Mouse (Mus musculus): ENCODE measurements around the gene Arfrp1. TPM values are rescaled to one million over a fixed set of nuclear protein-coding genes. Genes with fewer than 3 reads are reported as not detected.

Gene Arfrp1
- polyA plus RNA-seq, 1 experiment: 48.8 TPM

DNA sequence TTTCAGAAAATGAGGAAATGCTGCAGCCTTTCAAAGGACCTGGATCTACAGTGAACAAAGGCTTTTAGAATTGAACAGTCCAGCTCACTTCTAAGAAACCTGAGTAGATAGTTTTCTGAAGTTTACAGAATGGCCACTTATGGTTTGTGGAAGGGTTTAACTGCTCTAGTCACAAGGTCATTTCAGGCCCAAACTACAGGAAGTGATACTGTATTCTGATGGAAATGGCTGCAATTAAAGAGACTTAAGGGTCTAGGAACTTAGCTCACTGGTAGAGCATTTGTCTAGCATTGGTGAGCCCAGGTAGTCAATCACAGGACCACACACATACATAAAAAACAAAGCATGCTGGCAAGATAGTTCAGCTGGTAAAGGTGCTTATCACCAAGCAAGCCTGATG lies 32.7 kb downstream of the Arfrp1 start:
- no peak overlapping the region for H3ac ChIP-seq (ENCODE audit: control insufficient read depth, insufficient read length)
- H3K27me3 ChIP-seq (ENCODE audit: control insufficient read depth, insufficient read depth, insufficient read length): no peaks in the 10 kb centered on the region
- H3K36me3 ChIP-seq (ENCODE audit: control insufficient read depth, insufficient read depth): peaks cover 38% of the 10 kb centered on the region
- no peaks in the 10 kb centered on the region for H3K79me2 ChIP-seq (ENCODE audit: control insufficient read depth, insufficient read depth)
- H3K4me2 ChIP-seq (ENCODE audit: low read depth): no peak overlapping the region
- no peak overlapping the region for H3K4me3 ChIP-seq
- no peak for TF ChIP-seq POLR2A (IDR thresholded peaks at IDR 0.05; ENCODE audit: insufficient read length, low read depth)
- no peak for TF ChIP-seq CEBPB (IDR thresholded peaks at IDR 0.05; ENCODE audit: insufficient read depth, poor library complexity, severe bottlenecking)
- TF ChIP-seq POLR2AphosphoS2 (IDR thresholded peaks at IDR 0.05; ENCODE audit: insufficient read length, low read depth): no peak
- TF ChIP-seq E2F4 (IDR thresholded peaks at IDR 0.05; ENCODE audit: insufficient read depth): no peak
- TF ChIP-seq USF1 (IDR thresholded peaks at IDR 0.05; ENCODE audit: low read depth): no peak
- TF ChIP-seq MAX (IDR thresholded peaks at IDR 0.05; ENCODE audit: low read depth): no peak
- TF ChIP-seq TCF3 (IDR thresholded peaks at IDR 0.05; ENCODE audit: insufficient read length, low read depth): no peak
- TF ChIP-seq MYOD1 (IDR thresholded peaks at IDR 0.05; ENCODE audit: control insufficient read depth in 1 of 3, insufficient read length in 2 of 3, low read depth in 2 of 3): no peak
- TF ChIP-seq REST (IDR thresholded peaks at IDR 0.05; ENCODE audit: insufficient read depth, insufficient read length): no peak

DNA sequence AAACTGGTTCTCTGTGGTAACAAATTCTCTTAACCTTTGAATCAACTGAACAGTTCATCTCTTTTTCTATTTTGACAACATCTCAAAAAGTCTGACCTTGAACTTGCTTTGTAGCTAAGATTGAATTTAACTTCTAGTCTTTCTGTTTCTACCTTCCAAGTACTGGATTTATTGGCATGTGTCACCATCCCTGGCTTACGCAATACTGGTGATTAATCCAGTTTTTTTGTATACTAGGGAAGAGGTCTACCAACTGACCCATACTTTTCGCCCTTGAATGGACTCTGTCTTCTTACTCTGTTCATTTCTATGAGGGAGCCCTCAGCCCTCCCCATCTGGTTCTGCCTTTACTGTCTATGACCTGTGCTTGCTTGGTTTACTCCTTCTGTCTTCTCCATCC lies 39.1 kb downstream of the Arfrp1 start:
- TF ChIP-seq MYOG (IDR thresholded peaks at IDR 0.05; ENCODE audit: control insufficient read depth in 1 of 3, insufficient read depth in 1 of 3, insufficient read length in 2 of 3, low read depth in 2 of 3) (no peak), CEBPB (IDR thresholded peaks at IDR 0.05; ENCODE audit: insufficient read depth, poor library complexity, severe bottlenecking) (peak; percentile 25; the same call in 1 of the 2 replicates)
- no peak overlapping the region for H3ac ChIP-seq (ENCODE audit: control insufficient read depth, insufficient read length)
- H3K27me3 ChIP-seq (ENCODE audit: control insufficient read depth, insufficient read depth, insufficient read length): no peaks in the 10 kb centered on the region
- H3K4me2 ChIP-seq (ENCODE audit: low read depth): no peak overlapping the region
- H3K36me3 ChIP-seq (ENCODE audit: control insufficient read depth, insufficient read depth): peaks cover 20% of the 10 kb centered on the region
- H3K4me3 ChIP-seq: no peak overlapping the region
- no peaks in the 10 kb centered on the region for H3K79me2 ChIP-seq (ENCODE audit: control insufficient read depth, insufficient read depth)

DNA sequence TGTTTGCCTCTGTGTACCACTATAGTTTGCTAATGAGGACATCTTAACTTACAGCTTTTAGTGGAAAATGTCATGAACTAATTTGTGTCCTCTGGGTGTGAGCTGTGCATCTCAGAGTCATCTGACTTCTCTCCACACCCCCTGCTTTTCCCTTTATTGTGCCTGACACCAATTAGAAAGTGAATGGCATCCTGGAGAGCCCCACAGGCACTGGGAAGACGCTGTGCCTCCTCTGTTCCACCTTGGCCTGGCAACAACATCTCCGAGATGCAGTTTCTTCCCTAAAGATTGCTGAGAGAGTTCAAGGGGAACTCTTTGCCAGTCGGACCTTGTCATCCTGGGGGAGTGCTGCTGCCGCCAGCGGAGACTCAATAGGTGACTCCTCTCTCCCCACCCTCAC lies 43.1 kb downstream of the Arfrp1 start:
- Histone ChIP-seq H3K79me2 (ENCODE audit: control insufficient read depth, insufficient read depth) (peaks cover 13% of the 10 kb centered on the region), H3K27me3 (ENCODE audit: control insufficient read depth, insufficient read depth, insufficient read length) (no peaks in the 10 kb centered on the region), H3K4me3 (no peak overlapping the region), H3ac (ENCODE audit: control insufficient read depth, insufficient read length) (no peak overlapping the region), H3K36me3 (ENCODE audit: control insufficient read depth, insufficient read depth) (no peaks in the 10 kb centered on the region), H3K4me2 (ENCODE audit: low read depth) (no peak overlapping the region)
- TF ChIP-seq REST (IDR thresholded peaks at IDR 0.05; ENCODE audit: insufficient read depth, insufficient read length) (no peak), MYOG (IDR thresholded peaks at IDR 0.05; ENCODE audit: control insufficient read depth in 1 of 3, insufficient read depth in 1 of 3, insufficient read length in 2 of 3, low read depth in 2 of 3) (no peak), CEBPB (IDR thresholded peaks at IDR 0.05; ENCODE audit: insufficient read depth, poor library complexity, severe bottlenecking) (no peak), E2F4 (IDR thresholded peaks at IDR 0.05; ENCODE audit: insufficient read depth) (no peak), POLR2AphosphoS2 (IDR thresholded peaks at IDR 0.05; ENCODE audit: insufficient read length, low read depth) (no peak), SRF (IDR thresholded peaks at IDR 0.05; ENCODE audit: control insufficient read depth, insufficient read length, low read depth) (no peak), USF1 (IDR thresholded peaks at IDR 0.05; ENCODE audit: low read depth) (no peak), TCF12 (IDR thresholded peaks at IDR 0.05; ENCODE audit: insufficient read depth, poor library complexity, severe bottlenecking) (no peak), MYOD1 (IDR thresholded peaks at IDR 0.05; ENCODE audit: control insufficient read depth in 1 of 3, insufficient read length in 2 of 3, low read depth in 2 of 3) (no peak), MAX (IDR thresholded peaks at IDR 0.05; ENCODE audit: low read depth) (no peak), POLR2A (IDR thresholded peaks at IDR 0.05; ENCODE audit: insufficient read length, low read depth) (no peak), TCF3 (IDR thresholded peaks at IDR 0.05; ENCODE audit: insufficient read length, low read depth) (no peak)

DNA sequence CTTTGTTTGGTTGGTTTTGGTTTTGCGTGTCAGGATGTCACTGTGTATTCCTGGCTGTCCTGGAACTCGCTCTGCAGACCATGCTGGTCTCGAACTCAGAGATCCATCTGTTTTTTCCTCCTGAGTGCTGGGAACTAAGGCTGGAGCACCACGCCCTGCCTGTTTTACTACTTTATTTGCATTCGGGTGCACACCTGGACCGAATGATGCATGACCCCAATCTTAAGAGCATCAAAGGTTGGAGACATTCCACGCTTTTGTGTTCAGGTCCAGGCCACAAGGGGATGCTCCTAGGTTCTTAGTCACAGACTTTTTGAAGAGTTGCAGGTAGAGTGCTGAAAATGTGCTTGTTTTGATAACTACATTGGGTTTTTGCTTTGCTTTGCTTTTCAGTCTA lies 45.1 kb downstream of the Arfrp1 start:
- Histone ChIP-seq H3K27me3 (ENCODE audit: control insufficient read depth, insufficient read depth, insufficient read length) (no peaks in the 10 kb centered on the region), H3K4me2 (ENCODE audit: low read depth) (peak overlapping the region; percentile 93), H3ac (ENCODE audit: control insufficient read depth, insufficient read length) (peak overlapping the region; percentile 52), H3K79me2 (ENCODE audit: control insufficient read depth, insufficient read depth) (peaks cover 13% of the 10 kb centered on the region), H3K36me3 (ENCODE audit: control insufficient read depth, insufficient read depth) (no peaks in the 10 kb centered on the region), H3K4me3 (peak overlapping the region; percentile 65)
- TF ChIP-seq TCF3 (IDR thresholded peaks at IDR 0.05; ENCODE audit: insufficient read length, low read depth) (no peak), POLR2AphosphoS2 (IDR thresholded peaks at IDR 0.05; ENCODE audit: insufficient read length, low read depth) (no peak), SRF (IDR thresholded peaks at IDR 0.05; ENCODE audit: control insufficient read depth, insufficient read length, low read depth) (no peak), MAX (IDR thresholded peaks at IDR 0.05; ENCODE audit: low read depth) (no peak), CEBPB (IDR thresholded peaks at IDR 0.05; ENCODE audit: insufficient read depth, poor library complexity, severe bottlenecking) (no peak), REST (IDR thresholded peaks at IDR 0.05; ENCODE audit: insufficient read depth, insufficient read length) (no peak), USF1 (IDR thresholded peaks at IDR 0.05; ENCODE audit: low read depth) (no peak), MYOG (IDR thresholded peaks at IDR 0.05; ENCODE audit: control insufficient read depth in 1 of 3, insufficient read depth in 1 of 3, insufficient read length in 2 of 3, low read depth in 2 of 3) (no peak), TCF12 (IDR thresholded peaks at IDR 0.05; ENCODE audit: insufficient read depth, poor library complexity, severe bottlenecking) (no peak), MYOD1 (IDR thresholded peaks at IDR 0.05; ENCODE audit: control insufficient read depth in 1 of 3, insufficient read length in 2 of 3, low read depth in 2 of 3) (no peak), POLR2A (IDR thresholded peaks at IDR 0.05; ENCODE audit: insufficient read length, low read depth) (no peak), E2F4 (IDR thresholded peaks at IDR 0.05; ENCODE audit: insufficient read depth) (no peak)
